Mouse (Mus musculus): ENCODE data around the gene Ccnc.
"Not testable (repeated sequence)": the region's sequence is repeated elsewhere in the genome, so short reads cannot be mapped to it uniquely, and the experiment has no call there.

Ccnc gene

DNA sequence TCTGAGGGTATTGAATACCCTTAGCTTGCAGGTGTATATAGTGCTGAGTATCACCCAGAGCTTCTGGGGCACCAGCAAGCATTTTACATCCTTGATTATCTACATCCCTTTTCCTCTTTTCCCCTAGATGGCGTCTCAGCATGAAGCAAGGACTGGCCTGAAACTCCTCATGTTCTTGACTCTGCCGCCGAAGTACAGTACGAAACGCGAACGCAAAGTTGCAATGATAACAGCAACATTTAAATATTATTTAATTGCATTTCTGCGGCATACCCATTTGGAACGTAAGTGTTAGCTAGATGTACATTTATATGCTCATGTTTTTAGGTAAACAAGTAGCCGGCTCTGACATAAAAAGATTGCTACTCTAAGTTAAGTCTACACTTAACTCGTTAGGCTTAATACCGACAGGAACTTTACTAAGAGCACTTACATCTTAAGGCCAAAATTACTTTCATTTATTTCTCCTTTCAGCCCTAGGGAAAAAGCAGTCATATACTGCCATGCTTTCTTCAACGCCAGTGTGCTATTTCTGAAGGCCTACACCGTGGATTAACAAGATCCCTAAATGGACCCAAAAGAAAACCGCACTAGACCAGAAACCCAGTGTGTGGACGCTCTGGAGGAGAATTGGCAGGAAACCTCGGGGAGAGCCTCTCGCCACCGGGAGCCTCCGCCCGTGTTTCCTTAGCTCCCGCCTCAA lies 438 bp upstream of the Ccnc start:
- peak; percentile 9 to 14 for DNase-seq (ENCODE audit: low spot score in 2 of 2)

DNA sequence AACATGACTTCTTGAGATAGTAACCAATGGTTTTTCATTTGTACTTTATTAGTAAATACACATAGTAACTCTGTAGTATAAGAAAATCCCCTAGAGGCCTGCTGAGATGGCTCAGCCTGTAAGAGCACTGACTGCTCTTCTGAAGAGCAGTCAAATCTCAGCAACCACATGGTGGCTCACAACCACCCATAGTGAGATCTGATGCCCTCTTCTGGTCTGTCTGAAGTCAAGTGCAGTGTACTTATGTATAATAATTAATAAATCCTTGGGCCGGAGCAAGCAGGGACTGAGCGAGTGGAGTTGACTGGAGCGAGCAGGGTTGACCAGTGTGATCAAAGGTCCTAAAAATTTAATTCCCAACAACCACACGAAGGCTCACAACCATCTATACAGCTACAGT lies 11.7 kb downstream of the Ccnc start:
- DNase-seq (ENCODE audit: low spot score in 2 of 2) = no peak

DNA sequence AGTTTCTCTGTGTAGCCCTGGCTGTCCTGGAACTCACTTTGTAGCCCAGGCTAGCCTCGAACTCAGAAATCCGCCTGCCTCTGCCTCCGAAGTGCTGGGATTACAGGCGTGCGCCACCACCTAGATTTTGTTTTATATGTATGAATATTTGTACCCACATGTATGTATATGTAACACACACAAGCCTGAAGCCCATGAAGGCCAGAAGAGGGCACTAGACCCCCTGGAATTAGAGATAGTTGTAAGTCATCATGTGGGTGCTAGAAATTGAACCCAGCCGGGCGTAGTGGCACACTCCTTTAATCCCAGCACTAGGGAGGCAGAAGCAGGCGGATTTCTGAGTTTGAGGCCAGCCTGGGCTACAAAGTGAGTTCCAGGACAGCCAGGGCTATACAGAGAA lies 16.6 kb downstream of the Ccnc start:
- DNase-seq (ENCODE audit: low spot score in 2 of 2) = not testable (repeated sequence)

GRCm38 (mm10) chr4:21745723-21746122 lies 18.2 kb downstream of the Ccnc start:
- DNase-seq (ENCODE audit: low spot score in 2 of 2) = no peak

DNA sequence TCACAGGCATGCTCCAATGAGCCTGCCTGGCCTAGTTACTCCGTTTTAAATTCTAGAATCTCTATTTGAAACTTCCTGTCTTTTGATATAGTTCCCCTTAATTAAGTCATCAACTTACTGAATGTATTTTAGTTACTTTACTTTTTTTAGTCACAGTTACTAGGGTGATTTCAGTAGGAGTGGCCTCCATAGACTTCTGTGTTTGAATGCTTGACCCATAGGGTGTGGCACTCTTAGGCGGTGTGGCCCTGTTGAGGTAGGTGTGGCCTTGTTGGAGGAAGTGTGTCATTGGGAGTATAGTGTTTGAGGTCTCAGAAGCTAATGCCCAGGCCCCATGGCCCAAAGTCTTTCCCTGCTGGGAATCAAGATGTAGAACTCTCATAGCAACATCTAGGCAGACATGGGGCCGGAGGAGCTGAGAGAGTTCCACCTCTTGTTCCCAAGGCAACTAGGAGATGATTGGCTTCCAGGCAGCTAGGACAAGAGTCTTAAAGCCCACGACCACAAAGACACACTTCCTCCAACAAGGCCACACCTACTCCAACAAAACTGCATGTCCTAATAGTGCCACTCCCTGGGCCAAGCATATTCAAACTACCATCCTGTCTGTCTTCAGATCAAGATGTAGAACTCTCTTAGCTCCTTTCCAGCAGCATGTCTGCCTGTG lies 27.8 kb downstream of the Ccnc start:
- DNase-seq (ENCODE audit: low spot score in 2 of 2) = peak; percentile 43 to 64

DNA sequence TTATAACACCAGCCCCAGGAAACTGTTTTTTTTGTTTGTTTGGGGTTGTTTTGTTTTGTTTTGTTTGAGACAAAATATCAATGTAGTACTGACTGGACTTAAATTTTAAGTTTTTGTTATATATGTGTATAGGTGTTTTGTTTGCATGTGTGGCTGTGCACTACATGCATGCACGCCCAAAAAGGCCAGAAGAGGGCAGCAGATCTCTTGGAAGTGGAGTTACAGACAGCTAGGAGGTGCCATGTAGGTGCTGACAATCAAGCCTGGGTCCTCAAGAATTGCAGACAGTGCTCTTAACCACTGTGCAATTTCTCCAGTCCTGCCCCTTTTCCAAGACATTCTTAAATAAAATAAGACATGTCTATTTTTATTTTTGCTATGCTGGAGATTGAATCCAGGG lies 31.4 kb downstream of the Ccnc start:
- DNase-seq (ENCODE audit: low spot score in 2 of 2) = no peak

DNA sequence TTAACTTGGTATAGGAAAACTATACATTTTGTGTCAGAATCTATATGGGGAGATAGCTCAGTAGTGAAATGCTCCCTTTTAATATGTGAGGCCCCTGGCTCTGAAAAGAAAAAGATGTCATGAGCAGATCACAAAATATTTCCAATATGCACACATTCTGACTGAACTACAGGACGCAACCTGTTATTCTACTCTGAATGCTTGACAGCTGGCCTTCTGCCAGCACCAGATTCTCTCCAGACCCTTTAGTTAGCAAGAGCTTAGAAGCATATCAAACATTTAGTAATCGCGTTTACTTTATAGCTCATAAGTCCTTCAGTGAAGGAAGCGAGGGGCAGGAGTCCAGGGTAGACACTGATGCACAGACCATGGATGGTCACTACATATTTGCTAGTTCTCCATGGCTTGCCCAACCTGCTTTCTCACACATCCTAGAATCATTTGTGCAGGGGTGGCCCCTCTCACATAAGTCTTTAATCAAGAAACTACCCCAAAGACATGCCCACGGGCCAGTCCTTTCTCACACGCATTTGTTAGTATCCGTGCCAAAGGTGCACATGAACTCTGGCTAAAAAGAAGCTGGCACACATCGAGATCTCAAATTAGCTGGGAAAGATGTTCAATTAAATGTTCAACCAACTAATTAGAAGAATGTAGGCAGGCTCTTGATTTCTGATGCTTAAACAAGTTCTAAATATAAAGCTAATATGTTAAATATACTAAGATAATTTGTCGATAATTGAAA lies 34.1 kb downstream of the Ccnc start:
- DNase-seq (ENCODE audit: low spot score in 2 of 2) = no peak

DNA sequence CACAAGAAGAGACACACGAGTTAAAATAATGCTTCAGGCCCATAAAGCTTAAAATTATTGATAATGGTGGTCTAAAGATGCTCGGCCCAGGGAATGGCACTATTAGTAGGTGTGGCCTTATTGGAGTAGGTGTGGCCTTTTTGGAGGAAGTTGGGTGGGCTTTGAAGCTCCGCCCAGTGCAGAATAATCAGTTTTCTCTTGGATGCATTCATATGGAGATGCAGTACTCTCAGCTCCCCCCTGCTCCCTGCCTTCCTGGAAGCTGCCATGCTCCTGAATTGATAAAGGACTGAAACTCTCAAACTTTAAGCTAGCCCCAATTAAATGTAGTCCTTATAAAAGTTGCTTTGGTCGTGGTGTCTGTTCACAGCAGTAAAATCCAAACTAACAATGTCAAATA lies 36.3 kb downstream of the Ccnc start:
- DNase-seq (ENCODE audit: low spot score in 2 of 2) = no peak

GRCm38 (mm10) chr4:21766171-21766862 lies 38.8 kb downstream of the Ccnc start:
- DNase-seq (ENCODE audit: low spot score in 2 of 2) = no peak

DNA sequence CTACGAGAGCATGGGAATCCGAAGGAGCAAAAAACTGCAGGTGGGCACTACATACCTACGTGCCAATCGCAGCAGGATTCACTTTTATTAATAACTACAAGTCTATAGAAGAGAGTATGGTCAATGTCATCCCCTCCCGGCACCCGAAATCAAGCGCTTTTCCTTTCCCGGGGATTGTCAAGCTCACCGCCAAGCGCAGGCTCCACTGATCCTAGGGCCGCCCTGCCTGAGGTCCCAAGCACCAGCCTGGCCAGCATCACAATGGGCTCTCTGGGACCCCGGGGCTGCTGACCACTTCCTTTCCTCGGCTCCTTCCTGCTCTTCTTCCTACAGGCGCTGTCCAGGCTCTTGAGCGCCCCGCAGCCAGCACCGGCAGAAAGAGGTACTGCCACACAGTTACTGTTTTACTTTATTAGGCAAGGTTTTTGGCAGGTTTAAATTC lies 39.4 kb downstream of the Ccnc start, which contains the start of the genes Usp45 and Tstd3:
Gene Usp45 (plus strand): TSS at position 294 of the 442 bp plus-strand sequence.
Gene Tstd3 (minus strand): TSS at position 350 of the 442 bp plus-strand sequence.
- peak; percentile 67 to 74 for DNase-seq (ENCODE audit: low spot score in 2 of 2)

DNA sequence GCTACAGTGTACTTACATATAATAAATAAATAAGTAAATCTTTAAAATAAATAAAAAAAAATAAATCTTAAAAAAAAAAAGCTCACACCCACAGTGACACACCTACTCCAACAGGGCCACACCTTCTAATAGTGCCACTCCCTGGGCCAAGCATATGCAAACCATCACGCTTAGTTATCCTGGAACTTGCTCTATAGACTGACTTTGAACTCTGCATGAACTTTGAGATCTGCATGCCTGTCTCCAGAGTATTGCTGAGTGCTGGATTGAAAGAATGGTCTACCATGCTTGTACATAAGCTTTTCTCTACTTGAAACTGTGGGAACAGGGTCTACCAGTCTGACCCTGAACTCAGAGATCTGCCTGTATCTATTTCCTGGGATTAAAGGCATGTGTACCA lies 43.6 kb downstream of the Ccnc start:
- DNase-seq (ENCODE audit: low spot score in 2 of 2) = no peak

DNA sequence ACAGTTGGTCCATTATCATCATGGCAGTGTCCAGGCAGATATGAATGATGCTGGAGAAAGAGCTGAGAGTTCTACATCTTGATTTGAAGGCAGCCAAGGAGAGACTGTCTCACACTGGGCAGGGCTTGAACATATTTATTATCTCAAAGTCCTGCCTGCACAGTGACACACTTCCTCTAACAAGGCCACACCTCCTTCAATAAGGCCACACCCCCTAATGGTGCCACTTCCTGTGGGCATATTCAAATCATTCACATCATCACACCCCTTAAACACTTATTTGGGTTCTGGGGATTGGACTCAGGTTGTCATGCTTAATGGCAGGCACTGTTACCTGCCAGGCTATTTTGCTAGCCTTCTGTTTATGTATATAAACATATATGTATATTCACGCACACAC lies 44.8 kb downstream of the Ccnc start:
- peak; percentile 32 to 37 for DNase-seq (ENCODE audit: low spot score in 2 of 2)

DNA sequence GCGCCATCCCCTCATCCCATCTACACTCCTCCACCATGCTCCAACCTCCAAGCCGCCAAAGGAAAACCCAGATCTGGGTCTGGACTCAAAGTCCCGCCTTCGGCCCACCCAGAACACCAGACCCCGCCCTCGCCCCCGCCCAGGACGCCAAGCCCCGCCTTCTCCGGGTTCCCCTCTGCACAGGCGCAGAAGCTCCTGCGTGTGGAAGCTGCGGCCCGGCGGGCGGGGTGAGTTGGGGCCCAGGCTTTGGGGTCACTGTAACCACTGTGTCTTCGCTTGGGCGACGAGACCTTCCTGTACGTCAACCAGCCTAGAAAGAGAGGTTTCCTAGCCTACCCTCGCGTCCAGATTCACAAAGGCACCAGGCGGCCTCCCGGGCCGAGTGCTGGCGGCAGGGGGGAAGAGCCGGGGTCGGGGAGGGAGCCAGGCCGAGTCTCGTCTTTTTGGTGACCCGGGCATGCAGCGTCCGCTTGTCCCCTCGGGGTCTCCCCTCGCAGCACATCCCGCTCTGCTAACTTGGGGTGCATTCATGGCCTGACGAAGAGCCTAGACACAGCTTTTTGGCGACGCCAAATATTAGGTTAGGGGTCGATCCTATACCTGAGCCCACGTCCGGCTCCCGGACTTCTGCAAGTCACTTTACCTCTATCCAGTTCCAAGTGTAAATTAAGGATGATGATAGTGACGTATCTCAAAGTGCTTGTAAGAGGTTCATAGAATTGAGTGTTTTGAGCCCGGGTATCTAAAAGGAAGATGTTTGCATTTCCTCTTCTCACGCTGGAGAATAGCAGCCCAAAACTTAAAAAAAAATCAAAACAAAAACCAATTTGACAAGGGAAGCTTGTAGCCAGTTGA lies 48.8 kb downstream of the Ccnc start:
- peak; percentile 91 to 92 for DNase-seq (ENCODE audit: low spot score in 2 of 2)

- DNase-seq (ENCODE audit: low spot score in 2 of 2) = peak in 1 of 2 experiments; percentile 6
Observed at GRCm38 (mm10) chr4:21776946-21777265, 49.4 kb downstream of the Ccnc start.

DNA sequence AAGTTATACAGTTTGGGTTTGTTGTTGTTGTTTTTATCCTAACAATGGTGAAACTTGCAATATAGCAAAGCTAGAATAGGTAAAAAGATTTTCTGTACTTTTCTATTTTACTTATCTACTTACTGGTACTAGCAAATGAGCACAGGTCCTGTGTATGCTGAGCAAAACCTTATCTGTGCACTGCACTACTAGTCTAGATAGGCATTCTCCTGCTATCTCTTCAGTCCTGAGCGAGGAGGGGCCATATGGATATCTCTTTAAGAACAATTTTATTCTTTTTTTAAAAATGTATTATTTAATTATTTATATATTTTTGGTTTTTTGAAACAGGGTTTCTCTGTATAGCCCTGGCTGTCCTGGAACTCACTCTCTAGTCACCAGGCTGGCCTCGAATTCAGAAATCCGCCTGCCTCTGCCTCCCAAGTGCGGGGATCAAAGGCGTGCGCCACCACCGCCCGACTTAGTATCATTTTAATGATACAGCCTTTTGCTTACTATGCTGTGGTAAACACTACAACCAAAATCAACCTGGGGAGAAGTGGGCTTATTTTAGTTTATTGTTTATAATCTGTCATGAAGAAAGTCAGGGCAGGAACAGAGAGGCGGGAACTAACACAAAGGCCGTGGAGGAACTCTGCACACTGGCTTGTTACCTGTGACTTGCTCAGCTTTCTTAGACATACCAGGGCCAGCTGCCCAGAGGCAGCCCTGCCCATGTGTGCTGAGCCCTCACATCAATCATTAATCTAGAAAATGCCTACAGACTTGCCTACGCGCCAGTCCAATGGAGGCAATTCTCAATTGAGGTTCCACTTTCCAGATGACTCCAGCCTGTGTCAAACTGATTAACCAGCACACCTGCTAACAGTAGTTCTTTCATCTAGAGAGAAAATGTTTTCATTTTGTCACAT lies 53.6 kb downstream of the Ccnc start:
- no peak for DNase-seq (ENCODE audit: low spot score in 2 of 2)

- DNase-seq (ENCODE audit: low spot score in 2 of 2) = no peak
Observed at GRCm38 (mm10) chr4:21786268-21786667, 58.8 kb downstream of the Ccnc start.

- no peak for DNase-seq (ENCODE audit: low spot score in 2 of 2)
Observed at GRCm38 (mm10) chr4:21788903-21789302, 61.4 kb downstream of the Ccnc start.

DNA sequence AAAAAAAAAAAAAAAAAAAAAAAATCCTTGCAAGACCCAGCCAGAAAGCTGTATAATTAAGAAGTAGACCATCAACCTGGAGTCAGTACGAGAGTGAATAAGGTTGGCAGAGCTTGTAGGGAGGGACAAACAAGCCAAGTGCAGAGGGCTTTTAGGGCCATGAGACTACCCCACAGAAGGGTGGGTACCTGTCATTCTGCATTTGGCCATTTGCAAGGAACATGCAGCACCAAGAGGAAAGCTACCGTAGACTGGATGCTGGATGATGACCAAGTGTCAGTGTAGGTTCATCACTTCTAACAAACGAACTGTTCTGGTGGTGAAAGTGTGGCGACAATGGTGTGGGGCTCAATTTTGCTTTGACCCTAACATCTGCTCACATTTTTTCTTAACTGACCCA lies 62.3 kb downstream of the Ccnc start:
- no peak for DNase-seq (ENCODE audit: low spot score in 2 of 2)

GRCm38 (mm10) chr4:21793631-21794030 lies 66.1 kb downstream of the Ccnc start:
- no peak for DNase-seq (ENCODE audit: low spot score in 2 of 2)

GRCm38 (mm10) chr4:21801013-21801412 lies 73.5 kb downstream of the Ccnc start:
- no peak for DNase-seq (ENCODE audit: low spot score in 2 of 2)
